ENCODE assay signal across 16 mouse cellular contexts in genomic region chr13:34892871-34893270, GRCm38 (mm10).
"Had no signal": no experiment of that assay in that cellular context is flagged by ENCODE, and none has a peak within 500 bp of the region (broad histone marks: within the 10 kb centered on the region; RNA-seq: fewer than 3 reads in every experiment).

No protein-coding gene starts in this region.

- DNase-seq: heart, postnatal 10 days; heart, postnatal 14 days; heart, postnatal 36 days; heart, postnatal 4 days; kidney, adult 11 months; kidney, adult 18-20 months; kidney, adult 2 months; kidney, adult 8-10 months; kidney, adult 9 months; kidney, postnatal 10 days; kidney, postnatal 14 days; kidney, postnatal 25 days; kidney, postnatal 36 days; kidney, postnatal 4 days; layer of hippocampus, adult 9-11 months; layer of hippocampus, postnatal 36 days had no signal
